Mouse (Mus musculus): ENCODE data around the gene Obscn. TPM values are rescaled to one million over a fixed set of nuclear protein-coding genes. Genes with fewer than 3 reads are reported as not detected.

The Obscn gene
- total and polyA plus RNA-seq, 3 experiments: 0.08 to 0.54 TPM; not detected in 1

DNA sequence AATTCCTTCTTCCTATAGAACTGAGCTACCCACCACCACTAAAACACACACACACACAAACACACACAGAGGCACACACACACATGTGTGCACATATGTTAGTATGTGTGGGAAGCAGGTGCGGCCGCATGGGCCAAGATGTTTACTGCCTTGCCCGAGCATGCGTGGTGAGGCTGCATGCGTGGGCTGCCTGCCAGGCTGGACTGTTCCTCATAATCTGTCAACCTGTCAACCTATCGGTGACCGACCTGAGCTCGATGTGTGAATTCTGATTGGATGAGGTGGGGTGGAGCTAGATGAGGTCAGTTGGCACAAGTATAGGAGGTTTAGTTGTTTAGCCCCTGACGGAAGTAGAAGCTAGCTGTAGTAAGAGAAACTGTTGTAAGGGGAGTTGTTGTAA, 5.4 kb downstream of the Obscn start:
- Histone ChIP-seq H3K27ac (ENCODE audit: control insufficient read depth, low read depth, low read length) (no peak overlapping the region), H3K27me3 (ENCODE audit: control insufficient read depth in 1 of 2, insufficient read depth in 2 of 2, low read length in 2 of 2) (peaks cover 0 to 3% of the 10 kb centered on the region in 2 experiments; a peak in 1 of 4 replicates), H3K36me3 (ENCODE audit: control insufficient read depth in 1 of 2, insufficient read depth in 2 of 2, low read length in 2 of 2) (no peaks in the 10 kb centered on the region), H3K9ac (ENCODE audit: control insufficient read depth, low read depth, low read length, poor library complexity, severe bottlenecking) (no peak overlapping the region), H3K4me3 (ENCODE audit: control insufficient read depth in 1 of 2, insufficient read depth in 1 of 2, low read depth in 2 of 2, low read length in 2 of 2) (no peak overlapping the region), H3K4me1 (ENCODE audit: control insufficient read depth in 1 of 2, insufficient read depth in 2 of 2, low read length in 2 of 2) (no peaks in the 10 kb centered on the region), H3K9me3 (replicated peaks; ENCODE audit: insufficient read depth, low read length) (no peaks in the 10 kb centered on the region), H3K79me2 (ENCODE audit: control insufficient read depth, insufficient read depth, low read length, poor library complexity) (no peaks in the 10 kb centered on the region)
- TF ChIP-seq JUND (IDR thresholded peaks at IDR 0.05; ENCODE audit: low read depth, low read length) (no peak), ZMIZ1 (IDR thresholded peaks at IDR 0.05; ENCODE audit: low read depth, low read length) (no peak), MAX (IDR thresholded peaks at IDR 0.05; ENCODE audit: low read length) (no peak), USF1 (IDR thresholded peaks at IDR 0.05; ENCODE audit: low read depth, low read length) (no peak), NRF1 (IDR thresholded peaks at IDR 0.05; ENCODE audit: insufficient read depth, low read depth, low read length, poor library complexity, severe bottlenecking) (no peak), E2F4 (IDR thresholded peaks at IDR 0.05; ENCODE audit: borderline replicate concordance, low read depth, low read length) (no peak), TCF12 (IDR thresholded peaks at IDR 0.05; ENCODE audit: low read depth, low read length) (no peak)
- no peak for DNase-seq (ENCODE audit: low read depth, low spot score)

DNA sequence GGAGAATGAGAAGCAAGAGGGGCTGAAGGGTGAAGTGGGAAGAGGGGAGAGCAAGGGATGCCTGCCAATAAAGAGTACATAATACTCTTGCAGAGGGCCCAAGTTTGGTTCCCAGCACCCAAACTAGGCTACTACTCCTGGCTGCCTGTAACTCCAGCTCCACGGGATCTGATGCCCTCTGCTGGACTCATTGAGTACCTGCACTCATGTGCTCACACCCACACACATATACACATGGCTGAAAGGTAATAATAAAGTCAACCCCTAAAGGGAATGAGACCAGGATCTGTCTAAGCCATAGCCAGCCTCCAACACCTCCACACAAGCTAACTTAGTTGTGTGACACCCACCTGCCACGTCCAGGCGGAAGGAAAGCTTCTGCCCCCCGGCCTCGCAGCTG, 30.3 kb downstream of the Obscn start:
- H3K9ac ChIP-seq (ENCODE audit: control insufficient read depth, low read depth, low read length, poor library complexity, severe bottlenecking): no peak overlapping the region
- peaks cover 2 to 5% of the 10 kb centered on the region in 2 experiments for H3K27me3 ChIP-seq (ENCODE audit: control insufficient read depth in 1 of 2, insufficient read depth in 2 of 2, low read length in 2 of 2)
- H3K36me3 ChIP-seq (ENCODE audit: control insufficient read depth in 1 of 2, insufficient read depth in 2 of 2, low read length in 2 of 2): no peaks in the 10 kb centered on the region
- no peaks in the 10 kb centered on the region for H3K79me2 ChIP-seq (ENCODE audit: control insufficient read depth, insufficient read depth, low read length, poor library complexity)
- no peaks in the 10 kb centered on the region for H3K4me1 ChIP-seq (ENCODE audit: control insufficient read depth in 1 of 2, insufficient read depth in 2 of 2, low read length in 2 of 2)
- H3K9me3 ChIP-seq (replicated peaks; ENCODE audit: insufficient read depth, low read length): no peaks in the 10 kb centered on the region
- DNase-seq (ENCODE audit: low read depth, low spot score): no peak
- no peak overlapping the region for H3K27ac ChIP-seq (ENCODE audit: control insufficient read depth, low read depth, low read length)
- H3K4me3 ChIP-seq (ENCODE audit: control insufficient read depth in 1 of 2, insufficient read depth in 1 of 2, low read depth in 2 of 2, low read length in 2 of 2): no peak overlapping the region
- TF ChIP-seq CTCF (IDR thresholded peaks at IDR 0.05 in 2 of 3, conservative IDR thresholded peaks at IDR 0.05 in 1 of 3; ENCODE audit: control insufficient read depth in 1 of 3, insufficient read depth in 1 of 3, low read depth in 2 of 3, low read length in 3 of 3, poor library complexity in 1 of 3, severe bottlenecking in 1 of 3) (peak in 2 of 3 experiments; percentile 23 to 26; a peak in 1 of 6 replicates), TCF12 (IDR thresholded peaks at IDR 0.05; ENCODE audit: low read depth, low read length) (no peak)

DNA sequence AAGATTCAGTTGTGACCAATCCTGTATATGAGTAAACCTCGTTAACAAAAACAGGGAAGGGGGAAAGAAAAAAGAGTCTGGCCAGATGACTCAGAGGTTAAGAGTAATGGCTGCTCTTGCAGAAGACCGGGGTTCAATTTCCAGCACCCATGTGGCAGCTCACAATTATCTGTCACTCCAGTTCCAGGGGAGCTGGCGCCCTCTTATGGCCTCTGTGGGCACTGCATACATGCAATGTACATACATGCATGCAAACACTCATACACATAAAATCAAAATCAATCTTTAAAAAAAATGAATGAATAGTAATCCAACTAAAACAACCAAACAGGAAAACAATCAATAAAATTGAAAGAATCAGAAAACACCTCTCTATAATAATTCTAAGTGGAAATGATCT, 33.9 kb downstream of the Obscn start:
- Histone ChIP-seq H3K79me2 (ENCODE audit: control insufficient read depth, insufficient read depth, low read length, poor library complexity) (no peaks in the 10 kb centered on the region), H3K27ac (ENCODE audit: control insufficient read depth, low read depth, low read length) (no peak overlapping the region), H3K4me1 (ENCODE audit: control insufficient read depth in 1 of 2, insufficient read depth in 2 of 2, low read length in 2 of 2) (0 out of 4 replicates have a peak, but pooled peaks cover 0 to 5% of the 10 kb centered on the region in 2 experiments), H3K9me3 (replicated peaks; ENCODE audit: insufficient read depth, low read length) (no peaks in the 10 kb centered on the region), H3K36me3 (ENCODE audit: control insufficient read depth in 1 of 2, insufficient read depth in 2 of 2, low read length in 2 of 2) (no peaks in the 10 kb centered on the region), H3K27me3 (ENCODE audit: control insufficient read depth in 1 of 2, insufficient read depth in 2 of 2, low read length in 2 of 2) (peaks cover 0 to 2% of the 10 kb centered on the region in 2 experiments; a peak in 1 of 4 replicates), H3K4me3 (ENCODE audit: control insufficient read depth in 1 of 2, insufficient read depth in 1 of 2, low read depth in 2 of 2, low read length in 2 of 2) (no peak overlapping the region), H3K9ac (ENCODE audit: control insufficient read depth, low read depth, low read length, poor library complexity, severe bottlenecking) (no peak overlapping the region)
- DNase-seq (ENCODE audit: low read depth, low spot score): peak; percentile 52
- peak; percentile 29 for TF ChIP-seq SMC3 (IDR thresholded peaks at IDR 0.05; ENCODE audit: low read depth, low read length)
- no peak for TF ChIP-seq HCFC1 (IDR thresholded peaks at IDR 0.05; ENCODE audit: low read depth, low read length)
- TF ChIP-seq RAD21 (IDR thresholded peaks at IDR 0.05; ENCODE audit: low read depth, low read length): peak; percentile 24
- peak; percentile 49 to 69 (median 50) for TF ChIP-seq CTCF (IDR thresholded peaks at IDR 0.05 in 2 of 3, conservative IDR thresholded peaks at IDR 0.05 in 1 of 3; ENCODE audit: control insufficient read depth in 1 of 3, insufficient read depth in 1 of 3, low read depth in 2 of 3, low read length in 3 of 3, poor library complexity in 1 of 3, severe bottlenecking in 1 of 3)

All from MEL (cell line).